Mouse (Mus musculus) E14TG2a.4 (cell line): ENCODE measurements around the gene Creb5.

Source experiments
- CTCF ChIP-seq: conservative IDR thresholded peaks from 2 replicates; pipeline ENCODE4 v1.5.1; 2014; ENCODE audit warnings: low read length
- POU5F1 ChIP-seq: IDR thresholded peaks from 2 replicates; pipeline ENCODE4 v1.6.1; 2014; ENCODE audit warnings: low read length, borderline replicate concordance

GRCm38 (mm10) chr6:53297851-53298250 is 10.8 kb downstream of the Creb5 start:
- no peak for TF ChIP-seq CTCF
- no peak for TF ChIP-seq POU5F1
